Mouse (Mus musculus) myocyte (in vitro differentiated cells): ENCODE measurements around the gene Mrtfa. TPM values are rescaled to one million over a fixed set of nuclear protein-coding genes. Genes with fewer than 3 reads are reported as not detected.

Experiments
- H3K27me3 ChIP-seq: one replicate; pipeline ENCODE4 v1.6.1; 2011; ENCODE audit not compliant: control insufficient read depth, insufficient read depth, insufficient read length
- H3K36me3 ChIP-seq: one replicate; pipeline ENCODE4 v1.6.1; 2011; ENCODE audit not compliant: control insufficient read depth, insufficient read depth
- H3K4me2 ChIP-seq: one replicate; pipeline ENCODE4 v1.6.1; 2011; ENCODE audit warnings: low read depth, control low read depth
- H3K4me3 ChIP-seq: one replicate; pipeline ENCODE4 v1.5.1; 2011; ENCODE audit warnings: mild to moderate bottlenecking, control low read depth, moderate library complexity
- H3K79me2 ChIP-seq: one replicate; pipeline ENCODE4 v1.6.1; 2011; ENCODE audit not compliant: control insufficient read depth, insufficient read depth
- H3ac ChIP-seq: one replicate; pipeline ENCODE4 v1.6.1; 2011; ENCODE audit not compliant: control insufficient read depth, insufficient read length
- CEBPB ChIP-seq: IDR thresholded peaks from 2 replicates; pipeline ENCODE4 v1.6.1; 2011; ENCODE audit warnings: mild to moderate bottlenecking, moderate library complexity; ENCODE audit not compliant: poor library complexity, insufficient read depth, severe bottlenecking
- E2F4 ChIP-seq: IDR thresholded peaks from one replicate; pipeline ENCODE4 v1.6.1; 2011; ENCODE audit warnings: mild to moderate bottlenecking, control low read depth, moderate library complexity; ENCODE audit not compliant: insufficient read depth
- MAX ChIP-seq: IDR thresholded peaks from one replicate; pipeline ENCODE4 v1.6.1; 2011; ENCODE audit warnings: low read depth, mild to moderate bottlenecking, control low read depth
- MYOD1 ChIP-seq, 3 experiments: IDR thresholded peaks; one replicate each; pipeline ENCODE4 v1.6.1; 2011; ENCODE audit warnings: control low read depth in 2 of 3, low read depth in 2 of 3, mild to moderate bottlenecking in 2 of 3, moderate library complexity in 1 of 3; ENCODE audit not compliant: insufficient read length in 2 of 3, control insufficient read depth in 1 of 3
- MYOG ChIP-seq, 3 experiments: IDR thresholded peaks; one replicate each; pipeline ENCODE4 v1.6.1; 2011; ENCODE audit warnings: control low read depth in 2 of 3, low read depth in 2 of 3, mild to moderate bottlenecking in 2 of 3; ENCODE audit not compliant: insufficient read length in 2 of 3, control insufficient read depth in 1 of 3, insufficient read depth in 1 of 3
- POLR2A ChIP-seq: IDR thresholded peaks from one replicate; pipeline ENCODE4 v1.6.1; 2011; ENCODE audit warnings: low read depth, mild to moderate bottlenecking, control low read depth, moderate library complexity; ENCODE audit not compliant: insufficient read length
- POLR2AphosphoS2 ChIP-seq: IDR thresholded peaks from one replicate; pipeline ENCODE4 v1.6.1; 2011; ENCODE audit warnings: low read depth, control low read depth; ENCODE audit not compliant: insufficient read length
- REST ChIP-seq: IDR thresholded peaks from one replicate; pipeline ENCODE4 v1.6.1; 2011; ENCODE audit warnings: mild to moderate bottlenecking, control low read depth, moderate library complexity; ENCODE audit not compliant: insufficient read depth, insufficient read length
- SRF ChIP-seq: IDR thresholded peaks from one replicate; pipeline ENCODE4 v1.6.1; 2011; ENCODE audit warnings: low read depth; ENCODE audit not compliant: control insufficient read depth, insufficient read length
- TCF12 ChIP-seq: IDR thresholded peaks from one replicate; pipeline ENCODE4 v1.6.1; 2011; ENCODE audit warnings: mild to moderate bottlenecking, control low read depth; ENCODE audit not compliant: poor library complexity, insufficient read depth, severe bottlenecking
- TCF3 ChIP-seq: IDR thresholded peaks from one replicate; pipeline ENCODE4 v1.6.1; 2011; ENCODE audit warnings: low read depth, control low read depth; ENCODE audit not compliant: insufficient read length
- USF1 ChIP-seq: IDR thresholded peaks from one replicate; pipeline ENCODE4 v1.6.1; 2011; ENCODE audit warnings: low read depth, mild to moderate bottlenecking, control low read depth, moderate library complexity
- polyA plus RNA-seq: library from polyadenylated mRNA; unstranded; fragments of >200 nt; fragmentation: generic; extraction: Trizol; gene quantifications from one replicate; pipeline ENCODE4 v1.2.1, GENCODE M21; 2012; ENCODE audit warnings: missing spikeins

Mrtfa gene
- polyA plus RNA-seq, 1 experiment = 36.0 TPM

DNA sequence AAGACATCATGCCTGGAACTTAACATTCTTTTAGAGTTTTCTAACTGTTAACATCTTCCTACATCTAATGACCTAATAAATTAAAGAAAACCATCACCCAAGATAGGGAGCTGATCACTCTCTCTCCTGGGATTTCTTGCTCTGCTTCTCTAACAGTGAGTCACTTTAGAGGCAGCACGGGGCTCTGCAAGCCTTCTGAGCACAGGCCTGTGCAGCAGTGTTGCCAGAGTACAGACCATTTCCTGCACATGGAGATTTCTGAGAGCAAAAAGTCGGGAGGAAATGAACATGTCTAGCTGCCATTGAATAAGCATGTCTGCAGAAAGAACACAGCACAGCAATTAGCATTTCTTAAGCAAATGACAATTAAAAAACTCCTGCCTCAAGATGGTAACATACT, 116.8 kb downstream of the Mrtfa start:
- H3K79me2 ChIP-seq = peaks cover 88% of the 10 kb centered on the region
- H3K27me3 ChIP-seq = no peaks in the 10 kb centered on the region
- peak overlapping the region; percentile 32 for H3K4me2 ChIP-seq
- H3K36me3 ChIP-seq = no peaks in the 10 kb centered on the region
- no peak overlapping the region for H3ac ChIP-seq
- H3K4me3 ChIP-seq = no peak overlapping the region
- TF ChIP-seq POLR2AphosphoS2 = no peak
- no peak for TF ChIP-seq TCF3
- TF ChIP-seq USF1 = no peak
- no peak for TF ChIP-seq MYOD1 (IDR thresholded peaks at IDR 0.05; ENCODE audit: control insufficient read depth in 1 of 3, insufficient read length in 2 of 3, low read depth in 2 of 3)
- no peak for TF ChIP-seq SRF
- TF ChIP-seq CEBPB = no peak
- TF ChIP-seq MYOG (IDR thresholded peaks at IDR 0.05; ENCODE audit: control insufficient read depth in 1 of 3, insufficient read depth in 1 of 3, insufficient read length in 2 of 3, low read depth in 2 of 3) = no peak
- TF ChIP-seq TCF12 = no peak
- no peak for TF ChIP-seq MAX
- TF ChIP-seq REST = no peak
- TF ChIP-seq POLR2A = no peak
- TF ChIP-seq E2F4 = no peak

DNA sequence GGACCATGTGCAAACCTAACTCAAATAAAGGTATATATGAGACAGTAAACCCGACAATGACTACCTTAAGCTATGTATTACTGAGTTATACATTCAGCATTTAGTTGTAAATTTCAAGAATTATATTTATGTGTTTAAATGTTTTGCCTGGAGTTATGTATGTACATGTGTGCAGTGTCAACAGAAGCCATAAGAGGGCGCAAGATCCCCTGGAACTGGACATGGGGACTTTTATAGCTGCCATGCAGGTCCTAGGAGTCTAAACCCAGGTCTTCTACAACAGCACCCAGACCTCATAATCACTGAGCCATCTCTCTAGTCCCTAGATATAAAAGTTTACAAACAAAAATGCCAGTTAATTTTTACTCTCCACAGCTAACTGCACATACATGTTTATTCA, 117.8 kb downstream of the Mrtfa start:
- no peak overlapping the region for H3ac ChIP-seq
- H3K4me3 ChIP-seq = no peak overlapping the region
- no peaks in the 10 kb centered on the region for H3K36me3 ChIP-seq
- TF ChIP-seq TCF3 (no peak), E2F4 (no peak)
- H3K4me2 ChIP-seq = no peak overlapping the region
- peaks cover 88% of the 10 kb centered on the region for H3K79me2 ChIP-seq
- no peaks in the 10 kb centered on the region for H3K27me3 ChIP-seq

DNA sequence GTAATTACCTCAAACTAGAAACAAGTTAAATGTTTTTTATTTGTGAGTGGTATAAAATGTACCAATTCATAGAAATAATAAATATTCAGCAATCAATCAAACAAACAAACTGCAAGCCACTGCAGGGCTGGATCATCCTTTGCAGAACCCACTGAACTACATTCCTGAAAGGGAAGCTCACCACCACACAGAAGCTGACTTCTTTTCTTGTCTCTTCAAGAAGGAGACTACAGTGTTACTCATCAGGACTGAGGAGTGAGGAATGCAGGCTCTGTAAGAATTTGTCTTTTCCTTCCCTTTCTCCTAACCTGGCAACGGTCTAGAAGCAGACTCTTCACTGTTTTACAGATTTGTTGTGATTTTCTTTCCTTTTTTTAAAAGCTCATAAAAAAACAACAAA, 120.1 kb downstream of the Mrtfa start:
- no peaks in the 10 kb centered on the region for H3K27me3 ChIP-seq
- H3K79me2 ChIP-seq = peaks cover 86% of the 10 kb centered on the region
- H3ac ChIP-seq = no peak overlapping the region
- no peak for TF ChIP-seq USF1
- no peak for TF ChIP-seq MAX
- no peak for TF ChIP-seq POLR2AphosphoS2
- TF ChIP-seq MYOG (IDR thresholded peaks at IDR 0.05; ENCODE audit: control insufficient read depth in 1 of 3, insufficient read depth in 1 of 3, insufficient read length in 2 of 3, low read depth in 2 of 3) = no peak
- no peak for TF ChIP-seq SRF
- no peak for TF ChIP-seq E2F4
- TF ChIP-seq POLR2A = no peak
- peak overlapping the region; percentile 56 for H3K4me2 ChIP-seq
- H3K36me3 ChIP-seq = no peaks in the 10 kb centered on the region
- no peak overlapping the region for H3K4me3 ChIP-seq

DNA sequence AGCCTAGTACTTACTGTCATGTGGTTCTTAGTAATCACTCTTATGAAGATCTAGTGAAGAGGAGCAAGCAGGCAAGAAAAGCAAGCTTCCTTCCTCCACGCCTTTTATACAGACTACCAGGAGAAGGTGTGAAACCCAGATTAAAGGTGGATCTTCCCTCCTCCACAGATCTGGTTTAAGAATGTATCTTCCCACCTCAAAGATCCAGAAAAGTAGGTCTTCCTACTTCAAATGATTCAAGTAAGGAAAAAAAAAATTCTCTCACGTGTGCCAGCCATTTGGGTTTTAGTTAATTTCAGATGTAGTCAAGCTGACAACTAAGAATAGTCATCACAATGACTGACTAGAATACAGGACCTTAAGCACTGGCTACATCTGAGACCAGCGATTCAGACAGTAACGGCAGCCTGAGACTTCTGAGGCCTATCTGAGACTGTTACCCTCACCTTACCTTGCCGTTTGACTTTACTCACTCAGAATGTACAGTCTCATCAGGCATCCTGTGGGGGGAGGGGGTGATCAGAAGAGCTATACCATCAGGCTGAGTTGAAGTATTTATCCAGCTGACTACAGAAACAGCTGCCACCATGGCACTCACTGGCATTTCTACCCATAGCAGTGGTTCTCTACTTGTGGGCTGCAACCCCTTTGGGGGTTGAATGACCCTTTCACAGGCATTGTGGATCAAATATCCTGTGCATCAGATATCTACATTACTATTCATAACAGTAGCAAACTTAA, 121.7 kb downstream of the Mrtfa start:
- Histone ChIP-seq H3K79me2 (peaks cover 86% of the 10 kb centered on the region), H3K27me3 (no peaks in the 10 kb centered on the region), H3K4me3 (no peak overlapping the region), H3K4me2 (peak overlapping the region; percentile 56), H3K36me3 (no peaks in the 10 kb centered on the region), H3ac (no peak overlapping the region)
- TF ChIP-seq MYOD1 (IDR thresholded peaks at IDR 0.05; ENCODE audit: control insufficient read depth in 1 of 3, insufficient read length in 2 of 3, low read depth in 2 of 3) (peak in 2 of 3 experiments; percentile 83 to 89), CEBPB (no peak), MYOG (IDR thresholded peaks at IDR 0.05; ENCODE audit: control insufficient read depth in 1 of 3, insufficient read depth in 1 of 3, insufficient read length in 2 of 3, low read depth in 2 of 3) (peak in 2 of 3 experiments; percentile 20 to 73), POLR2A (no peak), TCF3 (peak; percentile 45), REST (no peak)

DNA sequence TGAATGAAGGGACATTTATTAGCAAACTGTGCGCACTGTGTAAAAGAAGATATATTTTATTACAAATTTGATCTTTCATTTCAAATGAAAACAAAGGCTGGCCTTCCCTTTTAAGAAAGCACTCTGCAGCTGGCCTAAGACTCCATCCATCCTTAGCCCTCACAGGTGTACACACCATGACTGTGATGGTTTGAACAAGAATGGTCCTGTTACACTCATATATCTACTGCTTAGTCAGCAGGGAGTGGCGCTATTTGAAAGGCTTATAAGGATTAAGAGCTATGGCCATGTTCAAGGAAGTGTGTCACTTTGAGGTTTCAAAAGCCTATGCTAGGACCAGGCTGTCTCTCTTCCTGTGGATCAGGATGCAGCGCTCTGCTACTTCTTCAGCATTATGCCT, 122.8 kb downstream of the Mrtfa start:
- Histone ChIP-seq H3K27me3 (no peaks in the 10 kb centered on the region), H3K79me2 (peaks cover 87% of the 10 kb centered on the region), H3K4me3 (no peak overlapping the region), H3K36me3 (no peaks in the 10 kb centered on the region), H3K4me2 (no peak overlapping the region), H3ac (no peak overlapping the region)
- TF ChIP-seq USF1 (no peak), MYOG (IDR thresholded peaks at IDR 0.05; ENCODE audit: control insufficient read depth in 1 of 3, insufficient read depth in 1 of 3, insufficient read length in 2 of 3, low read depth in 2 of 3) (no peak), REST (no peak), CEBPB (no peak), MYOD1 (IDR thresholded peaks at IDR 0.05; ENCODE audit: control insufficient read depth in 1 of 3, insufficient read length in 2 of 3, low read depth in 2 of 3) (no peak), SRF (no peak), E2F4 (no peak), TCF3 (no peak), POLR2AphosphoS2 (no peak), TCF12 (no peak), MAX (no peak), POLR2A (no peak)
